Mouse (Mus musculus): ENCODE results near the gene Gm128. TPM values are rescaled to one million over a fixed set of nuclear protein-coding genes. Genes with fewer than 3 reads are reported as not detected.

The Gm128 gene
- polyA plus RNA-seq, 2 experiments: 0.12 to 0.19 TPM

GRCm38 (mm10) chr3:95200562-95200961, 40.8 kb downstream of the Gm128 start:
- ATAC-seq (ENCODE audit: insufficient read depth): no peak
- 76% methylated on average over 2 of the region's 2 CpGs for WGBS (ENCODE audit: insufficient replicate concordance)
- no peak overlapping the region for H3K4me3 ChIP-seq (ENCODE audit: insufficient read depth in 1 of 2, low read depth in 2 of 2, low read length in 2 of 2)
- DNase-seq (ENCODE audit: low read depth in 3 of 3, low spot score in 3 of 3): no peak
- H3K36me3 ChIP-seq (replicated peaks; ENCODE audit: control insufficient read depth, insufficient read depth, low read depth): peaks cover 91% of the 10 kb centered on the region
- no peaks in the 10 kb centered on the region for H3K9me3 ChIP-seq (ENCODE audit: control insufficient read depth, low read length)
- H3K27me3 ChIP-seq (ENCODE audit: control insufficient read depth, insufficient read depth, low read length): no peaks in the 10 kb centered on the region
- H3K27ac ChIP-seq: no peak overlapping the region
- TF ChIP-seq EP300 (IDR thresholded peaks at IDR 0.05; ENCODE audit: low read depth) (no peak), CTCF (IDR thresholded peaks at IDR 0.05; ENCODE audit: low read depth) (no peak)
- H3K4me2 ChIP-seq (ENCODE audit: low read depth): no peak overlapping the region
- H3K9ac ChIP-seq (replicated peaks): no peak overlapping the region
- H3K4me1 ChIP-seq (replicated peaks; ENCODE audit: control insufficient read depth in 2 of 2, insufficient read depth in 2 of 2, low read length in 1 of 2): no peaks in the 10 kb centered on the region

GRCm38 (mm10) chr3:95200132-95200531, 41.3 kb downstream of the Gm128 start:
- H3K27ac ChIP-seq: no peak overlapping the region
- H3K27me3 ChIP-seq (ENCODE audit: control insufficient read depth, insufficient read depth, low read length): no peaks in the 10 kb centered on the region
- no peaks in the 10 kb centered on the region for H3K4me1 ChIP-seq (replicated peaks; ENCODE audit: control insufficient read depth in 2 of 2, insufficient read depth in 2 of 2, low read length in 1 of 2)
- ATAC-seq (ENCODE audit: insufficient read depth): no peak
- no peak overlapping the region for H3K9ac ChIP-seq (replicated peaks)
- no peaks in the 10 kb centered on the region for H3K9me3 ChIP-seq (ENCODE audit: control insufficient read depth, low read length)
- DNase-seq (ENCODE audit: low read depth in 3 of 3, low spot score in 3 of 3): no peak
- TF ChIP-seq CTCF (IDR thresholded peaks at IDR 0.05; ENCODE audit: low read depth): no peak
- no peak for TF ChIP-seq EP300 (IDR thresholded peaks at IDR 0.05; ENCODE audit: low read depth)
- no peak overlapping the region for H3K4me2 ChIP-seq (ENCODE audit: low read depth)
- 78% methylated on average over 7 of the region's 7 CpGs for WGBS (ENCODE audit: insufficient replicate concordance)
- H3K36me3 ChIP-seq (replicated peaks; ENCODE audit: control insufficient read depth, insufficient read depth, low read depth): peaks cover 91% of the 10 kb centered on the region
- no peak overlapping the region for H3K4me3 ChIP-seq (ENCODE audit: insufficient read depth in 1 of 2, low read depth in 2 of 2, low read length in 2 of 2)

GRCm38 (mm10) chr3:95199101-95199500, 42.3 kb downstream of the Gm128 start:
- Histone ChIP-seq H3K4me1 (replicated peaks; ENCODE audit: control insufficient read depth in 2 of 2, insufficient read depth in 2 of 2, low read length in 1 of 2) (no peaks in the 10 kb centered on the region), H3K27me3 (ENCODE audit: control insufficient read depth, insufficient read depth, low read length) (no peaks in the 10 kb centered on the region), H3K4me3 (ENCODE audit: insufficient read depth in 1 of 2, low read depth in 2 of 2, low read length in 2 of 2) (no peak overlapping the region), H3K27ac (no peak overlapping the region), H3K36me3 (replicated peaks; ENCODE audit: control insufficient read depth, insufficient read depth, low read depth) (peaks cover 89% of the 10 kb centered on the region), H3K4me2 (ENCODE audit: low read depth) (no peak overlapping the region), H3K9ac (replicated peaks) (no peak overlapping the region), H3K9me3 (ENCODE audit: control insufficient read depth, low read length) (no peaks in the 10 kb centered on the region)
- no peak for ATAC-seq (ENCODE audit: insufficient read depth)
- DNase-seq (ENCODE audit: low read depth in 3 of 3, low spot score in 3 of 3): no peak
- TF ChIP-seq CTCF (IDR thresholded peaks at IDR 0.05; ENCODE audit: low read depth) (no peak), EP300 (IDR thresholded peaks at IDR 0.05; ENCODE audit: low read depth) (no peak)
- 65% methylated on average over 1 of the region's 1 CpGs for WGBS (ENCODE audit: insufficient replicate concordance)

- DNase-seq (ENCODE audit: low read depth in 3 of 3, low spot score in 3 of 3): no peak
- no peak overlapping the region for H3K27ac ChIP-seq
Observed at GRCm38 (mm10) chr3:95195772-95196171, 45.6 kb downstream of the Gm128 start.

GRCm38 (mm10) chr3:95194721-95195135, 46.7 kb downstream of the Gm128 start:
- no peak for DNase-seq (ENCODE audit: low read depth in 3 of 3, low spot score in 3 of 3)
- TF ChIP-seq CTCF (IDR thresholded peaks at IDR 0.05; ENCODE audit: low read depth) (no peak), EP300 (IDR thresholded peaks at IDR 0.05; ENCODE audit: low read depth) (no peak)
- WGBS (ENCODE audit: insufficient replicate concordance): 84% methylated on average over 6 of the region's 6 CpGs

More at GRCm38 (mm10) chr3:95195772-95196171, 45.6 kb downstream of the Gm128 start:
- no peaks in the 10 kb centered on the region for H3K4me1 ChIP-seq (replicated peaks; ENCODE audit: control insufficient read depth in 2 of 2, insufficient read depth in 2 of 2, low read length in 1 of 2)
- WGBS (ENCODE audit: insufficient replicate concordance): 71% methylated on average over 2 of the region's 2 CpGs
- H3K4me2 ChIP-seq (ENCODE audit: low read depth): no peak overlapping the region
- TF ChIP-seq CTCF (IDR thresholded peaks at IDR 0.05; ENCODE audit: low read depth) (no peak), EP300 (IDR thresholded peaks at IDR 0.05; ENCODE audit: low read depth) (no peak)
- no peak for ATAC-seq (ENCODE audit: insufficient read depth)
- no peak overlapping the region for H3K4me3 ChIP-seq (ENCODE audit: insufficient read depth in 1 of 2, low read depth in 2 of 2, low read length in 2 of 2)
- peaks cover 68% of the 10 kb centered on the region for H3K36me3 ChIP-seq (replicated peaks; ENCODE audit: control insufficient read depth, insufficient read depth, low read depth)
- no peaks in the 10 kb centered on the region for H3K9me3 ChIP-seq (ENCODE audit: control insufficient read depth, low read length)
- no peak overlapping the region for H3K9ac ChIP-seq (replicated peaks)
- no peaks in the 10 kb centered on the region for H3K27me3 ChIP-seq (ENCODE audit: control insufficient read depth, insufficient read depth, low read length)

More at GRCm38 (mm10) chr3:95194721-95195135, 46.7 kb downstream of the Gm128 start:
- Histone ChIP-seq H3K27me3 (ENCODE audit: control insufficient read depth, insufficient read depth, low read length) (no peaks in the 10 kb centered on the region), H3K27ac (no peak overlapping the region), H3K9ac (replicated peaks) (no peak overlapping the region), H3K4me1 (replicated peaks; ENCODE audit: control insufficient read depth in 2 of 2, insufficient read depth in 2 of 2, low read length in 1 of 2) (no peaks in the 10 kb centered on the region), H3K9me3 (ENCODE audit: control insufficient read depth, low read length) (no peaks in the 10 kb centered on the region), H3K4me3 (ENCODE audit: insufficient read depth in 1 of 2, low read depth in 2 of 2, low read length in 2 of 2) (no peak overlapping the region), H3K4me2 (ENCODE audit: low read depth) (no peak overlapping the region), H3K36me3 (replicated peaks; ENCODE audit: control insufficient read depth, insufficient read depth, low read depth) (peaks cover 67% of the 10 kb centered on the region)
- no peak for ATAC-seq (ENCODE audit: insufficient read depth)

Other genes starting within 250 kb of the Gm128 start
- gene Zfp687, start 226.2 kb downstream of the Gm128 start, polyA plus RNA-seq (2012; rRNA removed): 5.8 and 6.6 TPM in 2 replicates
- 4.4 and 5.9 TPM in 2 replicates for gene Zfp687, start 226.2 kb downstream of the Gm128 start, polyA plus RNA-seq (2014; fragmentation: Nextera tagmentation; extraction: Ambion mirVana)
- gene Psmd4, start 199.0 kb downstream of the Gm128 start, polyA plus RNA-seq (2012; rRNA removed): 114 and 150 TPM in 2 replicates
- 153 and 161 TPM in 2 replicates for gene Psmd4, start 199.0 kb downstream of the Gm128 start, polyA plus RNA-seq (2014; fragmentation: Nextera tagmentation; extraction: Ambion mirVana)
- gene Pip5k1a, start 134.7 kb downstream of the Gm128 start, polyA plus RNA-seq (2012; rRNA removed): 7.9 and 9.4 TPM in 2 replicates
- gene Pip5k1a, start 134.7 kb downstream of the Gm128 start, polyA plus RNA-seq (2014; fragmentation: Nextera tagmentation; extraction: Ambion mirVana): 4.7 and 5.5 TPM in 2 replicates
- 19.7 and 23.4 TPM in 2 replicates for gene Vps72, start 130.6 kb downstream of the Gm128 start, polyA plus RNA-seq (2012; rRNA removed)
- gene Vps72, start 130.6 kb downstream of the Gm128 start, polyA plus RNA-seq (2014; fragmentation: Nextera tagmentation; extraction: Ambion mirVana): 29.6 and 31.4 TPM in 2 replicates
- gene Tmod4, start 117.1 kb downstream of the Gm128 start, polyA plus RNA-seq (2012; rRNA removed): 0.11 and 0.32 TPM in 2 replicates
- 0.15 and 0.23 TPM in 2 replicates for gene Tmod4, start 117.1 kb downstream of the Gm128 start, polyA plus RNA-seq (2014; fragmentation: Nextera tagmentation; extraction: Ambion mirVana)
- 22.4 and 33.1 TPM in 2 replicates for gene Scnm1, start 107.6 kb downstream of the Gm128 start, polyA plus RNA-seq (2012; rRNA removed)
- gene Scnm1, start 107.6 kb downstream of the Gm128 start, polyA plus RNA-seq (2014; fragmentation: Nextera tagmentation; extraction: Ambion mirVana): 23.1 and 24.8 TPM in 2 replicates
- gene Lysmd1, start 107.5 kb downstream of the Gm128 start, polyA plus RNA-seq (2012; rRNA removed): 2.9 and 3.9 TPM in 2 replicates
- 4.8 and 5.2 TPM in 2 replicates for gene Lysmd1, start 107.5 kb downstream of the Gm128 start, polyA plus RNA-seq (2014; fragmentation: Nextera tagmentation; extraction: Ambion mirVana)
- gene Tnfaip8l2, start 99.2 kb downstream of the Gm128 start, polyA plus RNA-seq (2012; rRNA removed): 4.8 and 4.9 TPM in 2 replicates
- 5.7 and 6.1 TPM in 2 replicates for gene Tnfaip8l2, start 99.2 kb downstream of the Gm128 start, polyA plus RNA-seq (2014; fragmentation: Nextera tagmentation; extraction: Ambion mirVana)
- gene Sema6c, start 81.1 kb downstream of the Gm128 start, polyA plus RNA-seq (2012; rRNA removed): 0.69 and 1.6 TPM in 2 replicates
- gene Sema6c, start 81.1 kb downstream of the Gm128 start, polyA plus RNA-seq (2014; fragmentation: Nextera tagmentation; extraction: Ambion mirVana): 0.11 and 0.29 TPM in 2 replicates
- 10.4 and 14.3 TPM in 2 replicates for gene Gabpb2, start 23.7 kb downstream of the Gm128 start, polyA plus RNA-seq (2012; rRNA removed)
- 5.1 and 6.9 TPM in 2 replicates for gene Gabpb2, start 23.7 kb downstream of the Gm128 start, polyA plus RNA-seq (2014; fragmentation: Nextera tagmentation; extraction: Ambion mirVana)
- 21.3 and 24.9 TPM in 2 replicates for gene Cdc42se1, start 12.9 kb downstream of the Gm128 start, polyA plus RNA-seq (2012; rRNA removed)
- 40.9 and 48.5 TPM in 2 replicates for gene Cdc42se1, start 12.9 kb downstream of the Gm128 start, polyA plus RNA-seq (2014; fragmentation: Nextera tagmentation; extraction: Ambion mirVana)
- gene Mllt11, start 9.4 kb downstream of the Gm128 start, polyA plus RNA-seq (2012; rRNA removed): 3.0 and 3.6 TPM in 2 replicates
- gene Mllt11, start 9.4 kb downstream of the Gm128 start, polyA plus RNA-seq (2014; fragmentation: Nextera tagmentation; extraction: Ambion mirVana): 1.9 and 2.7 TPM in 2 replicates
- gene Bnipl, start 9.6 kb upstream of the Gm128 start, polyA plus RNA-seq (2012; rRNA removed): 0.04 TPM in 2 replicates
- 0.16 TPM in 1 of 2 replicates, not detected in the other for gene Bnipl, start 9.6 kb upstream of the Gm128 start, polyA plus RNA-seq (2014; fragmentation: Nextera tagmentation; extraction: Ambion mirVana)
- gene Mindy1, start 39.7 kb upstream of the Gm128 start, polyA plus RNA-seq (2012; rRNA removed): 13.2 and 13.6 TPM in 2 replicates
- gene Mindy1, start 39.7 kb upstream of the Gm128 start, polyA plus RNA-seq (2014; fragmentation: Nextera tagmentation; extraction: Ambion mirVana): 16.1 and 16.8 TPM in 2 replicates
- 8.0 TPM in 2 replicates for gene Prune1, start 40.5 kb upstream of the Gm128 start, polyA plus RNA-seq (2012; rRNA removed)
- 6.8 and 7.3 TPM in 2 replicates for gene Prune1, start 40.5 kb upstream of the Gm128 start, polyA plus RNA-seq (2014; fragmentation: Nextera tagmentation; extraction: Ambion mirVana)
- 2.5 and 2.6 TPM in 2 replicates for gene Anxa9, start 65.6 kb upstream of the Gm128 start, polyA plus RNA-seq (2012; rRNA removed)
- gene Anxa9, start 65.6 kb upstream of the Gm128 start, polyA plus RNA-seq (2014; fragmentation: Nextera tagmentation; extraction: Ambion mirVana): 2.8 and 3.8 TPM in 2 replicates
- gene Cers2, start 73.2 kb upstream of the Gm128 start, polyA plus RNA-seq (2012; rRNA removed): 55.1 and 63.8 TPM in 2 replicates
- 80.2 and 88.2 TPM in 2 replicates for gene Cers2, start 73.2 kb upstream of the Gm128 start, polyA plus RNA-seq (2014; fragmentation: Nextera tagmentation; extraction: Ambion mirVana)
- gene Setdb1, start 115.6 kb upstream of the Gm128 start, polyA plus RNA-seq (2012; rRNA removed): 11.2 and 14.1 TPM in 2 replicates
- 13.4 and 15.2 TPM in 2 replicates for gene Setdb1, start 115.6 kb upstream of the Gm128 start, polyA plus RNA-seq (2014; fragmentation: Nextera tagmentation; extraction: Ambion mirVana)
- not detected in 2 replicates for gene 4930558C23Rik, start 161.2 kb upstream of the Gm128 start, polyA plus RNA-seq (2012; rRNA removed)
- gene 4930558C23Rik, start 161.2 kb upstream of the Gm128 start, polyA plus RNA-seq (2014; fragmentation: Nextera tagmentation; extraction: Ambion mirVana): not detected in 2 replicates
- gene Arnt, start 192.8 kb upstream of the Gm128 start, polyA plus RNA-seq (2012; rRNA removed): 9.9 and 11.3 TPM in 2 replicates
- 10.2 and 10.9 TPM in 2 replicates for gene Arnt, start 192.8 kb upstream of the Gm128 start, polyA plus RNA-seq (2014; fragmentation: Nextera tagmentation; extraction: Ambion mirVana)

Data from liver, embryonic 14.5 days (tissue).